Mouse (Mus musculus) kidney, postnatal 10 days (tissue): ENCODE measurements around the gene Tex264.

Source experiments
- DNase-seq: peaks from one replicate; pipeline ENCODE4 v3.0.0; 2021; ENCODE audit warnings: mixed read lengths

The Tex264 gene

DNA sequence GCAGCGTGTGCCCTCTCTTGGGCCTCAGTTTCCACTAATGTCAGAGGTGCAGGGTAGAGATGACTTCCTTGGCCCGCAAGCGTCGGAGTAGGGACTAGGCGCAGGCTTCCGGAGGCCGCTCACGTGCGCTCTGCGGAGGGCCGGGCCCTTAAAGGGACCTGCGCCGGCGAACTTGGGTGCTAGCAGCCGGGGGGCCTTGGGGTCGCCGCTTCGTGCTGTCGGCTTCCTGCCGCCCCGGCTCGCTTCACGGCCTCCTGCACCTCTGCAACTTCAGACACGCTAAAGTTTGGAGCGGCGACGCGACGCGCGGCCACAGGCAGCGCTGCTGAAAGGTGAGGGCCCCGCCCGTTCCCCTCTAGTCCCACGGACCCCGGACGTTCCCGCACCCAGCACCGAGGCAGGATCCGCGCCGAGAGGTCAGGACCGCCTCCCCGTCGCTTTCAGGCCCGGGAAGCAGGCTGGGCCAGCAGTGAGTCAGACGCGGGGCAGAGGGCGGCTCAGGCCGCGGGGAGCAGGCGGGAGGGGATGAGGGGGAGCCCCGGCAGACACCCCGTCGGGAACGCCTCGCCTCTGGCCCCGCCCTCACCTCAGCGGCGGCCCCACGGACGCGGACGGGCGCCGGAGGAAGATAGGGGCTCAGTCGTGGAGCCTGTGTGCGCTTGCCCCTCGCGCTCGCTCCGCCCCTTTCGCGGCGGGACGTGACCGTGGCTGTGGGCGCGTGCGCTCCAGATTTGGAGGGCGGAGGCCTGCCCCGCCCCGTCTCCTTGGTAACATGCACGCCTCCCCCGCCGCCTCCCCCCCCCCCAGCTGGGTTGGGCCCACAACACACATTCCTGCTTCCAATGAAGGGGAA is at the start of gene Tex264:
TSS of gene Tex264 (minus strand) at position 679 of the 853 bp plus-strand sequence.
- DNase-seq: peak; percentile 94

GRCm38 (mm10) chr9:106733690-106734089 is 48.0 kb upstream of the Tex264 start:
- DNase-seq: no peak

- no peak for DNase-seq
These were observed 43.7 kb upstream of the Tex264 start for GRCm38 (mm10) chr9:106729416-106729815.

DNA sequence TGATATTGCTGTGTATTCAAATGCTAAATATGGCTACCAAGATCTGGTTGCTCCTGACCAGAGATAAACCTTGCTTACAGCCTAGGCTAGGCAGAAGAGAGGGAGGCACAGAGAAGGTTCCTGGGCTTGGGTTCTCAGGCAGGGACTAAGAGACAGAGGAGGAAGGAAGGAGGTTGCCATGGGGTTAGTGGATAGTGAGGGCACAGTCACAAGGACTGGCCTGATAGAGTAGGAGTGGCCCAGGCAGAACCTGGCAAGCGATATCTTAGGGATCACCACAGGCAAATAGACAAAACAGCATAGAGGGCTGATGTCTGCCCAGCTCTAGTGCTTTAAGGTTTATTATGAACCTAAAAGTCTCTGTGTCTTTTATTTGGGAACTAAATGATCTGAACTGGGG is 41.2 kb upstream of the Tex264 start:
- no peak for DNase-seq

- no peak for DNase-seq
These were observed 39.7 kb upstream of the Tex264 start for GRCm38 (mm10) chr9:106725435-106725834.

DNA sequence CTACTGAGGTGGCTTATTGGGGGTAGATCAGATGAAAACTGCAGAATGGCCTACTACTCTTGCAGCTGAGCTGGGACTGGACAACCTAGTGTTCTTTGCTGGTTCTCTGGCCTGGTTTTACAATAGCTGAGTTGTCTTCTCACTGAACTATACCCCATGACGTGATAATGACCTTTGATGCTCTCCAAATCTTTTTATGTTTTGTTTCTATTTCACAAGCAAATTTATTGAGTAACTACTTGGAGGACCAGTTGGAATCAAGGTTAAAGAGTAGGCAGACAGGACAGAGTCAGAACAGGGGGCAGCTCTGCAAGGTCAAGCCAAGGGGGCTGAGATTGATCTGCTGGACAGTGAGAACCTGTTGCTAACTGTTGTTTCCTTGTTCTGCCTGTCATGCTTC is 39.1 kb upstream of the Tex264 start:
- DNase-seq: no peak

DNA sequence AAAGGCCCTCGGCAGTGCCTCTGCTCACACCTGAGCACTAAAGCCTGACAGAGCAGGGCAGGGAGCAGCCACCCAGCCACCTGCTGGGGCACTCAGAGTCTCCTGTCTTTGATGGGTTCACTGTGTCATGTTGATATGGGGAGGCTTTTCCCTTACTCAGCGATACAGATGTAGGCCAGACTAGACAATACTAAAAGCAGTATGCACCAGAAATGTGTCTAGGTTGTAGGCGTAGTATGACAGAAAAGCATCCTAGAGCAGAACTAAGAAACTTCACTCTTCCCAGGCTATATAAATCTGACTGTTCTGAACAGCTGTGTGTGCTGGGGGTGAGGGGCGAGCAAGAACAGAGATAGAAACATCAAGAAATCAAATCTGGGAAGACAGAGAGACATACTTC is 31.0 kb upstream of the Tex264 start:
- no peak for DNase-seq

DNA sequence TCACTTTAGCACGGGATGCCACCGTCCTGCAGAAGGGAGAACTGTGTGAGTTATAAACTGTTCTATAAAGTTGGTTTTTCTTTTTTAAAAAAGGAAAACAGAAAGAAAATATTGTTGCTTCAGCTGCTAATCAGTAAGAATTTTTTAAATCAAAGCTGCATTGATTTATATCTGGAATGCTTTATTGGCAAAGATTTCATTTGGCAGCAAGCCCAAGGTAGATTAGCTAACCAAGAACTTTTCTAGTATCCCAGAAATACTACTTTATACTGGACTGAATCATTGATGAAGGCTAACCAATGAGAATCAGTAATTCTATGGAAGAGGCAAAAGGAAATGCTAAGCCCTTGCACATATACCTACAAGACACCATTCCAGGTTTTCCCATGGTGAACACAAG is 30.5 kb upstream of the Tex264 start:
- DNase-seq: no peak

DNA sequence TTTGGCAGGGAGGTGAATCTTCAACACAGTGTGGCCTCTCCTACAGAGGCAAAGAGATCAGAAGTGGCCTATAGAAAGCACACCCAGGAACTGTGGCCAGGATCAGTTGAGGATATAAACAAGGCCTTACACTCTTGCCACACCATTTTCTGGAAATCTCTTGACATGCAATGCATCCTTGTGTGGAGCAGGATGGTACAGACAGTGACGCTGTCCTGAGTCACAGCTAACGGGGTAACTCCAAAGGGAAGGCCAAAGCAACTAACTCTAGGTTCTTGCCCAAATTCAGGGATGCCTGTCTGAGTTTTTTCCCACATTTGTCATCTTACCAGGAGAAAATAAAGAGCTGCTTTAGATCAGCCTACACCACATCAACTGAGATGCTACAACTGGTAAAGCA is 26.7 kb upstream of the Tex264 start:
- DNase-seq: no peak

DNA sequence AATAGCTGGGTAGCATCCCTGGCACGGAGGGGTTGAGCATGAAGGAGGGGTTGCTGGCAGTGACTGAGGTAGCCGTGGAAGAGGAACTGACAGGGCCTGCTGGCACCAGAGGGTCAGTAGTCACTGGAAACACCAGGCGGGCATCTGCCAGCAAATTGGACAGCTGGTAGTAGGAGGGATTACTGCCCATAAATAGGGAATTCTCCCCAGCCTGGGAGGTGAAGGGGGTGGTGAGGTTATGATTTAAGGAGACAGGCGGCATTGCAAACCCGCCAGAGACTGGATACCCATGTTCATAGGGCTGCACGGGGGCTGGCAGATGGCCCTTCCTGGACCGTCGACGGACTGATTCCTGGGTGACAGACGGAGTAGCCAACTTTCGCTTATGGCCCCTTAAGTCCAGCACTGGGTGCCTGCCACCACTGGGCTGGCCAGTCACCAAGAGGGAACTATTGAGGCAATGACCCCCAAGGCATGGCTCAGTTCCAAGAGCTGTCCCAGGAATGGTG is 7.3 kb upstream of the Tex264 start:
- no peak for DNase-seq

- DNase-seq: no peak
These were observed 3.1 kb upstream of the Tex264 start for GRCm38 (mm10) chr9:106688834-106689233.

DNA sequence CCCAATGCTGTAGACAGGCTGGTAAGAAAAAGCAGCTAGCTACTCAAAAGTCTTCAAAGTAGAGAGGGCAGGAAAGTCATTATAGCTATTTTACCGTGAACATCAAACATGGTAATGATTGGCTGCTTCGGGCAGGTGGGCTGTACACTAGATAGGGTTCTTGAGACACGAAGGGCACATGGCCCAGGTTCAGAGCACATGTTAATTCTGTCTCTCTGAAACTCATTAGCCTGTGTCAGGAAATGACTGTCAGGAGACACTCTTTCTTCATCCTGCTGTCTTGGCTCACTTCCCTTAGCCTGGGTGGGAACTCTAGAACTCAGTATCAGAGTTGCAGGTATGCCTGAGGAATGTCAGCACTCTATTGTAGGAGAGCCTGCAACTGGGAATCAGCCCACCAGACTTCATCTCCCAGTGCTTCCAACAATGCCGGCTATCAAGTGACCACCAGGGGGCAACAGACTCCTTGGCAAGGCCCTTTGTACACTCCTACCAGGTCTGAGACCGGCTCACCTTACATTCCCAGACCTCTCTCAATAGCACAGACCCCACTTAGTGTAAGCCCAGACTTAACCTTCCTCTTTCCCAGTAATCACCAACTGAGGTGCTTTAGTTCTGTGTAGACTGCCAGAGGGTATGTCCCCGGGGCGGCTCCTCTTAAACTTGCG is 1.4 kb upstream of the Tex264 start:
- peak; percentile 88 for DNase-seq

DNA sequence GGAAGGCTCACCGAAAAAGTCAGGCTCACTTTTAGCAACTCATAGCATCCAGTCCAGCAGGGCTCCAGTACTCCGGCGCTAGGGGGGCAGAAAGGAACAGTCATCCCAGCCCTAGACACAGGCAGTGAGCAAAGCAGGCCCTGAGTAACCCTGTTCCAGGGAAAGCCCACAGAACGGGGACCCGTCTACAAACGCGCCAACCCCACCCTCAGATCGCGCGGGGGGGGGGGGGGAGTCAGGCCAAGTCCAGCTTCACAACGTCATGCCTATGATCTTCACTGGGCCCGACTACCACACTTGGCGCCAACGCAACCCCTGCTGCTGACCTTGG is 844 bp downstream of the Tex264 start:
- DNase-seq: no peak

DNA sequence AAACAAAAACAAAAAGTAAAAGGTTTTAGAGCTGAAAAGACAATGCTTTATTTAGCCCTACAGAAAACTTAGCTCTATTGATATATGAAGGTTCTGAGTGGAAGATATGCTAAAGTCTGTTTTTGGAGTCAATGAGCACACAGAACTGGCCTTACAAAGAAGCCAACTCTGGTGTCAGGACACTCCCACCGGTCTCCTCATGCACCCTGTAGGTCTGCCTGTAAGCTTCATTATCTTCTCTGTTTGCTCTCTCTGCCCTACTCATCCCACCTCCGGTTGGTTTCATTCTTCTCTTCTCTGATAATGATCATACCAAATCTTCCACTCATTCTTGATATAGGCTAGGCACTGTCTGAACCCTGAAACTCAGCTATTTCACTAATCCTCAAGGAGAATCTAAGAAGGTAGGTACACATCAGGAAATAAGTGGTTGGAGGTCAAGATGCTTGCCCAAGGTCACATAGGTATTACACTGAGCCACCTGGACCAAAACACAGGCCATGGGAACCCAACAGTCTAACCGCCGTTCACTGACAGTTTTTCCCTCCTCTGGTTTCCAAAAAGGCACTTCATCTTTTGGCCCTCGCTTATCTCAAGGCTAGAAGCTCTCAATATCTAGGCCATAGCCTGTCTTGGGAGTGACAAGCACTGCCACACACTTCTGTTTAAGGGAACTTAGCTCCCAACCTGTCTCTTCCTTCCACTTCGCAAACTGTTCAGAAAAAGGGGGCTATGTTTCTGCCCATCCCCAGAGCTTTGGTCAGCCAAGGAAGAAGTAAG is 1.4 kb downstream of the Tex264 start:
- no peak for DNase-seq

DNA sequence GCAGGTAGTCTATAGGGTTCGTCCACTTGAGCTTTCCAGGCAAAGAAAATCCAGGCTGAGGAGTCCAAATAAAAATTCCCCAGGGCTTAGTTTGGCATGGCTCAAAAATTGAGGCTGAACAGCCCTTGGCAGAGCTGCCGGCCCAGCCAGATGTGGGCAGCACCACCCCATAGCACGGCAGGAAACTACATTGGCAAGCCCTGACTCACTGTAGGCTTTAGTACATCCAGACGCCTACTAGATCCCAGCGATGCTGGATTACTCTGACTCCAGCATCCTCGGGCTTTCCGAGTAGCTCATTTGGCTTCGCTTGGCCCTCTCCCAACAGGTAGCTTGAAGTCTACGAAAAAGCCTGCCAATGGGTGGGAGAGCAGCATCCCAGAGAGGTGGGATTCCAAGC is 4.7 kb downstream of the Tex264 start:
- no peak for DNase-seq

DNA sequence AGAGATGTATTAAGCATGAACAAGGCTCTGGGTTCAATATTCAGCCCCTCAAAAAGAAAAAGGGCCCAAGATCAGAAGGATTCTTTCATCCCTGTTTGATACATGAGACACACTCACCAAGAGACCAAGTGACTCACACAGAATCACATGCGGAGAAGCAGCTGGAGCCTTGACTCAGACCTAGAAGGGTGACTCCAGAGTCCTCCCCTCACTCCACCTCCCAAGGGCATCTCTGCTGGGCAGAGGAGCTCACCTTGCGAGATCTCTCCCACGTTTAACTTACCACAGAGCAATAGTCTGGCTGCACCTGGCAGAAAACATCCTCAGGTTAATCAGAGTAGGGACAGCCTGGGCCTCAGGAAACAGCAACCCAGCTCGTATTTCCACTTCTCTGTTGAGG is 7.5 kb downstream of the Tex264 start:
- DNase-seq: no peak

GRCm38 (mm10) chr9:106677702-106678101 is 8.0 kb downstream of the Tex264 start:
- no peak for DNase-seq

DNA sequence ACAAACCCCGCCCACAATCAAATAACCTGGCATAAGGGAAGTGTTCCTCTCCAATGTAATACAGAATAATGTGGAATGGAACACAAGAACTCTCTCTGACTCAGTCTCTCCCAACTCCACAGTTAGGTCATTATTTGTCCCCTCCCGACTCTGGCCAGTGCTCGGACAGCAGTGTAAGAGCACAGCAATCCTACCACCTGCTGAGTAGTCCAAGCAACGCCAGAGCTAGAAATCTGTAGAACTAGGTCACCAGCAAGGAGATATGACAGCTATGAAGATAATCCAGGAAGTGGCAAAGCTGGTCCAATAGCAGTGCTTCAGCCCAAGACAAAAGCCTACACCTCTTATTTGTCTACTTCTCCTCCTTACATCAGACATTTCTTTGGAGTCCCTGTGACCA is 9.2 kb downstream of the Tex264 start:
- DNase-seq: no peak

DNA sequence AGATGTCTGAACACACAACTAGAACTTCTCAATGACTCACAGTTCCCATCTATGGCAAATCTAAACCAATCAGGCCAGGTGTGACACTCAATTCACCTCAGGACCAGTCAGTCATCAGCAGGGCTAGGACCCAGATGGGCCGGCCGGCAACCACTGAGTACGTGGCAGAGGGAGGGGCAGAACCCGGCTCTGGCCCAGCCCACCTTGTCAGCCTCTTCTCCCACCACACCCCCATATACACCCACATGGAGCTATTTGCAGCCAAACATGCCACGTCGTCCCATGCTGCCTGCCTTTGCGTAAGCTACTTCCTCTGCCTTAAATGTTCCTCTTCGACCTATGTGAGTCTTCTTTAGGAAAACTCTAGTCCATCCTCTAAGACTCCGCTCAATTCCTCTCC is 9.8 kb downstream of the Tex264 start:
- DNase-seq: no peak

DNA sequence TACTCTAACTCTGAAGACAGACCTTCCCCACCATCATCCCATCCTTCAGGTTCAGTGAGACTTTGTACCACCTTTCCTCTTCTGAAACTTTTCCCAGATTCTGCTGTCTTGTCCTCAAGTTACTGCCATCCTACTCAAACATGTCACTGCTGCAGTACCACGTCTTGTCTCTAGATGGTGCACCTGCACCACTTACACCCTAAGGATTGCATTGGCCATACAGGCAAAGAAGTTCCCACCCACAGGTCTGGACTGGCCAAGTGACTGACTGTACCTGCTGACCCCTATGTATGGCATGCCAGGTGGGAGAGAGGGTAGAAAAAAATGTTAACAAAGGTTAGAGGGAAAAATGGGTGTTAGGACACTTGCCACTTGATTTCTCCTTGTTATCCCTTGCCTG is 10.2 kb downstream of the Tex264 start:
- DNase-seq: peak; percentile 89

- DNase-seq: no peak
These were observed 11.9 kb downstream of the Tex264 start for GRCm38 (mm10) chr9:106673860-106674259.

- DNase-seq: no peak
These were observed 20.9 kb downstream of the Tex264 start for GRCm38 (mm10) chr9:106664856-106665255.

GRCm38 (mm10) chr9:106664433-106664832 is 21.3 kb downstream of the Tex264 start:
- no peak for DNase-seq

DNA sequence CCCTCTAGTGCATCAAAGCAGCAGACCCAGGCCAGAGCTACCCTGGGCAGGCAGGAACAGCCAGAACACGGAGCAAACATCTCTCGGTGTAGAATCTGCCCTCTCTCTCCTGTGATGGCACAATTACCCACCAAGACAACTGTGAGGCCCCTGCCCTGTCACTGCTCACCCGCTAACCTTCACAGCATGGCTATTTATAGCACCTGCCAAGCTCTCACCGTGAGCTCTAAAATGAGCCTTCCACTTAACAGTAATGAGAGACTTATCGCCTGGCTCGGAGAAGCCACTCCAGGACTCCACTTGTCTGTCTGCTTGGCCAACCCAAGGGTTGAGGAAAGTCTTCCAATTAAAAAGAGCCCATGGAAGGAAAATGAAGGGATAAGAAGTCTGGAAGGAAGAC is 22.5 kb downstream of the Tex264 start:
- DNase-seq: no peak
